Mouse (Mus musculus) limb, embryonic 14.5 days (tissue): Measurements from ENCODE around the gene Ccdc180. TPM values are rescaled to one million over a fixed set of nuclear protein-coding genes. Genes with fewer than 3 reads are reported as not detected.

Experiments
- ATAC-seq: fragments of 200-750 bp; cut with Nextera tagmentation; 2 replicates; pipeline ENCODE4 v1.8.0; 2017; ENCODE audit warnings: low read depth, moderate number of reproducible peaks, moderate TSS enrichment; ENCODE audit not compliant: low FRiP score
- DNase-seq: peaks from one replicate; pipeline ENCODE4 v3.0.0-alpha.2; 2015; ENCODE audit warnings: low spot score
- H3K27ac ChIP-seq: fragments of 300-500 bp; sonication (generic); replicated peaks from 2 replicates; pipeline ENCODE4 v1.5.1; 2014; ENCODE audit warnings: low read depth, mild to moderate bottlenecking, low read length, moderate library complexity, mixed read lengths
- H3K27me3 ChIP-seq: fragments of 300-500 bp; sonication (generic); 2 replicates; pipeline ENCODE4 v1.6.1; 2014; ENCODE audit warnings: low read length, mixed read lengths; ENCODE audit not compliant: control insufficient read depth, insufficient read depth
- H3K36me3 ChIP-seq: fragments of 300-500 bp; sonication (generic); 2 replicates; pipeline ENCODE4 v1.6.1; 2014; ENCODE audit warnings: mild to moderate bottlenecking, low read length, moderate library complexity, mixed read lengths; ENCODE audit not compliant: control insufficient read depth, insufficient read depth
- H3K4me1 ChIP-seq: fragments of 300-500 bp; sonication (generic); 2 replicates; pipeline ENCODE4 v1.6.1; 2014; ENCODE audit warnings: antibody characterized with exemption, low read length, mixed read lengths; ENCODE audit not compliant: control insufficient read depth, insufficient read depth
- H3K4me2 ChIP-seq: fragments of 300-500 bp; sonication (generic); replicated peaks from 2 replicates; pipeline ENCODE4 v1.6.1; 2014; ENCODE audit warnings: low read depth, mild to moderate bottlenecking, low read length, moderate library complexity; ENCODE audit not compliant: severe bottlenecking
- H3K4me3 ChIP-seq: fragments of 300-500 bp; sonication (generic); replicated peaks from 2 replicates; pipeline ENCODE4 v1.5.1; 2014; ENCODE audit warnings: low read length
- H3K9ac ChIP-seq: fragments of 300-500 bp; sonication (generic); 2 replicates; pipeline ENCODE4 v1.6.1; 2014; ENCODE audit warnings: mild to moderate bottlenecking, low read depth, low read length, moderate library complexity; ENCODE audit not compliant: severe bottlenecking
- H3K9me3 ChIP-seq: fragments of 300-500 bp; sonication (generic); 2 replicates; pipeline ENCODE4 v1.6.1; 2016; ENCODE audit warnings: low read length; ENCODE audit not compliant: control insufficient read depth
- POLR2A ChIP-seq: fragments of 200-500 bp; IDR thresholded peaks from 2 replicates; pipeline ENCODE4 v1.8.0; 2012; ENCODE audit warnings: inconsistent platforms, mild to moderate bottlenecking, moderate library complexity, borderline replicate concordance; ENCODE audit not compliant: insufficient read depth, insufficient read length; ENCODE audit errors: extremely low read depth
- WGBS: fragments of 180-500 bp; shearing (Covaris S2); extraction: QIAGEN DNeasy Blood & Tissue Kit; methylation state at CpG from one replicate; pipeline ENCODE4 v1.1.7; 2014; 5-methylcytosine and 5-hydroxymethylcytosine counted together
- polyA plus RNA-seq, 2 experiments: library from polyadenylated mRNA; depleted of rRNA in 1 of 2; stranded (reverse) in 1 of 2; unstranded in 1 of 2; fragments of >200 nt; fragmentation: Nextera tagmentation in 1 of 2; extraction: Ambion mirVana in 1 of 2; gene quantifications; 2 replicates each; pipeline versions ENCODE4 v1.2.1 to v1.2.3; 2012 to 2014

Gene Ccdc180
- polyA plus RNA-seq, 2 experiments: 0.03 to 0.07 TPM

DNA sequence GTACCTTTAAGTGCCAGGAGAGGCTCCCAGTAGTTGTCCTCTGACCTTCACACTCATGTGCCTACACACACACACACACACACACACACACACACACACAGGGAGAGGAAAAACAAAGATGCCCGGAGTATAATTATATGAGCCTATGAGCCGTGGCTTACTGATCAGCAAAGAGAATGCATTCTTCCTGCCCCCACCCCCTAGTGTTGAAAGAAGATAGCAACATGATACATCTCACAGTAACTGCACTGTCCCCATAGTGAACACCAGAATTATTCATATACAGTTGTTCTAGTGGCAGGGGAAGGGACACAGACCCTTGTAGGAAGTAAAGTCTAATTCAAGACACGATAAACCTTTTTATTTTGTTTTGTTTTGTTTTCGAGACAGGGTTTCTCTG, 19.8 kb downstream of the Ccdc180 start:
- H3K36me3 ChIP-seq: no peaks in the 10 kb centered on the region
- ATAC-seq: no peak
- H3K27me3 ChIP-seq: no peaks in the 10 kb centered on the region
- no peak overlapping the region for H3K9ac ChIP-seq
- H3K4me1 ChIP-seq: no peaks in the 10 kb centered on the region
- no peak overlapping the region for H3K4me2 ChIP-seq
- no peak for DNase-seq
- no peaks in the 10 kb centered on the region for H3K9me3 ChIP-seq
- no peak overlapping the region for H3K27ac ChIP-seq
- no peak overlapping the region for H3K4me3 ChIP-seq
- WGBS: 81% methylated on average over 4 of the region's 4 CpGs
- no peak for TF ChIP-seq POLR2A

- 83% methylated on average over 5 of the region's 5 CpGs for WGBS
- no peak for TF ChIP-seq POLR2A
- no peak overlapping the region for H3K4me3 ChIP-seq
Observed at GRCm38 (mm10) chr4:45911256-45911655, 21.2 kb downstream of the Ccdc180 start.

DNA sequence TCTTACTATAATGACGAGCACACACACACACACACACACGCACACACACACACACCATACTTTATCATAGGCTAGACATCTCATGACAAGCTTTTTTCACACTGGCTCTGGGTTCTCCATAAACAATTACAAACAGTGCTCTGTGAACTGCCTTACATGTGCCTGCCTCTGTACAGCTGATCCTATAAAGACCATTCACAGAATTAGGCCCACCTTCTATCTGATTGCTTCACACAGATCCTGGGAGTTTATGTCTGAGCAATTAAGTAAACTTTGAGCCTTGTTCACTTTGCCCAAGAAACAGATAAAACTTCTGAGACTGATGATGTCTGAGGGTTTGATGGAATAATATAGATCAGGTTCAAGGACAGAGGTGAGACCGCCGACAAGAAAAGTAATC, 21.8 kb downstream of the Ccdc180 start:
- H3K9me3 ChIP-seq: no peaks in the 10 kb centered on the region
- H3K36me3 ChIP-seq: no peaks in the 10 kb centered on the region
- DNase-seq (no peak), ATAC-seq (no peak)
- H3K9ac ChIP-seq: no peak overlapping the region
- TF ChIP-seq POLR2A: no peak
- no peak overlapping the region for H3K4me2 ChIP-seq
- H3K27me3 ChIP-seq: no peaks in the 10 kb centered on the region
- no peak overlapping the region for H3K27ac ChIP-seq
- WGBS: 85% methylated on average over 4 of the region's 4 CpGs
- H3K4me3 ChIP-seq: no peak overlapping the region
- no peaks in the 10 kb centered on the region for H3K4me1 ChIP-seq

More at GRCm38 (mm10) chr4:45911256-45911655, 21.2 kb downstream of the Ccdc180 start:
- H3K27me3 ChIP-seq: no peaks in the 10 kb centered on the region
- no peaks in the 10 kb centered on the region for H3K36me3 ChIP-seq
- no peaks in the 10 kb centered on the region for H3K4me1 ChIP-seq
- H3K27ac ChIP-seq: no peak overlapping the region
- no peak overlapping the region for H3K4me2 ChIP-seq
- DNase-seq (no peak), ATAC-seq (no peak)
- H3K9ac ChIP-seq: no peak overlapping the region
- H3K9me3 ChIP-seq: no peaks in the 10 kb centered on the region

GRCm38 (mm10) chr4:45917091-45917490, 27.0 kb downstream of the Ccdc180 start:
- Histone ChIP-seq H3K4me2 (no peak overlapping the region), H3K4me1 (no peaks in the 10 kb centered on the region), H3K27ac (no peak overlapping the region), H3K9me3 (no peaks in the 10 kb centered on the region), H3K9ac (no peak overlapping the region), H3K27me3 (no peaks in the 10 kb centered on the region), H3K4me3 (no peak overlapping the region), H3K36me3 (no peaks in the 10 kb centered on the region)
- no peak for TF ChIP-seq POLR2A
- DNase-seq (no peak), ATAC-seq (no peak)
- 82% methylated on average over 7 of the region's 7 CpGs for WGBS

DNA sequence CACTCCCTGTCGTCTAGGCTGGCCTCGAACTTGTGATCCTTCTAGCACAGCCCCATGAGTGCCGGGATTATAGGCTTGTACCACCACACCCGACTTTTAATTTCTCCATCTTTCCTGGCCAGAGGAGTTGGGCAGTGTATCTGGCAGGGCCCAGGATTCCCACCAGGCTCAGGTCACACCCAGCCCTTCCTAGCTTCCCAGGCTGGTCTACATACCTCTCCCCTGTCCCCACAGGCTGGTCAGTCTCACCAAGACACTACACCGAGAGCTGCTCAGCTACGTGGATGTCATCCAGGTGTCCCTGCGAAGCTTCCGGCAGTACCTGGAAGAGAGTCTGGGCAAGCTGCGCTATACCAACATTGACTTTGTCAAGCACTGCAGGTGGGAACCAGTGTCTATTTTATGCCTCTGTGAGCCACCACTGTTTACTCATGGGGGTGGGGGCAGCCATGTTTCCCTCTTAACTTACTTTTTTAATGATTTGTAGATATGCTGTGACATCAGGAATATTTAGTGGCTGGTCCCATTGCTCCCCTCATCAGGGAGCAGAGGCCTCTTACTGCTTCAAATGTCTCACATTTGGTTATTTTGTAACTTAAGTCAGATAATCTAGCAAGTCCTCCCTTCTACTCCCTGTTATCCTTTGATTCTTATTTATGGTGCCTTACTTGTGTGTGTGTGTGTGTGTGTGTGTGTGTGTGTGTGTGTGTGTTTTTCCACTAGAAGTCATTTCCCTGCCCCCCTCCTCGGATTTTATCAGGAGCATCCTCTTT, 31.7 kb downstream of the Ccdc180 start:
- no peak overlapping the region for H3K4me2 ChIP-seq
- H3K4me3 ChIP-seq: no peak overlapping the region
- no peak for TF ChIP-seq POLR2A
- H3K9ac ChIP-seq: no peak overlapping the region
- H3K4me1 ChIP-seq: no peaks in the 10 kb centered on the region
- no peaks in the 10 kb centered on the region for H3K36me3 ChIP-seq
- H3K27ac ChIP-seq: no peak overlapping the region
- ATAC-seq (no peak), DNase-seq (no peak)
- whole genome bisulfite sequencing: 83% methylated on average over 10 of the region's 10 CpGs
- no peaks in the 10 kb centered on the region for H3K9me3 ChIP-seq
- no peaks in the 10 kb centered on the region for H3K27me3 ChIP-seq
